25 mouse cellular contexts compared by ENCODE assay signal in the genomic region with DNA sequence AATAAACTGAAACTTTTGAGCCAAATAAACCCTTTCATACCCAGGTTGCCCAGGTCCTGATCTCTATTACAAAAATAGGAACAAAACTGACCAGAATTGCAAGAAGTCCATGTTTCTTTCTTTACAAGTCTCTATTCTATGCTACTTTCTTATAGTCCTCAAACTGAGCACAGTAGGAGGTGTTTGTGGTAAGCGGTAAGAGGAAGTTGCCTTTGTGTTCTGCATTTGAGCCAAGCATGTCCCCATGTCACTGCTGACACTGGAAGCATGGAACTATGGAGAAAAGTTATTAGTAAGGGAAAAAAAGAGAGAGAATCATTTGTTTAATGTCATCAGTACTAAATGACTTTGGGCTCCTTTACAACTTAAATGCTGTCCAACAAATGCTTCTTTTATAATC.
"Had no signal": no experiment of that assay in that cellular context is flagged by ENCODE, and none has a peak within 500 bp of the region (broad histone marks: within the 10 kb centered on the region; RNA-seq: fewer than 3 reads in every experiment).

No protein-coding gene starts in this region.

- H3K4me2 ChIP-seq: heart, embryonic 11.5 days; heart, embryonic 13.5 days; heart, embryonic 15.5 days; hindbrain, embryonic 12.5 days; hindbrain, embryonic 15.5 days; limb, embryonic 12.5 days; liver, embryonic 12.5 days had no signal

- H3K36me3 ChIP-seq: heart, embryonic 13.5 days; heart, embryonic 15.5 days; hindbrain, embryonic 10.5 days; hindbrain, embryonic 12.5 days; hindbrain, embryonic 15.5 days; limb, embryonic 10.5 days; limb, embryonic 12.5 days; liver, embryonic 12.5 days had no signal

- H3K4me3 ChIP-seq: heart, adult 2 months; heart, embryonic 13.5 days; heart, embryonic 15.5 days; hindbrain, embryonic 10.5 days; hindbrain, embryonic 12.5 days; hindbrain, embryonic 15.5 days; layer of hippocampus, adult 2 months; left cerebral cortex, adult 2 months; limb, embryonic 10.5 days; limb, embryonic 12.5 days; liver, embryonic 12.5 days had no signal

- H3K9me3 ChIP-seq: heart, embryonic 13.5 days; heart, embryonic 15.5 days; hindbrain, embryonic 10.5 days; hindbrain, embryonic 12.5 days; hindbrain, embryonic 15.5 days; limb, embryonic 10.5 days; limb, embryonic 12.5 days; liver, embryonic 12.5 days had no signal

- ATAC-seq: hindbrain, postnatal 0 days; intestine, embryonic 16.5 days; liver, embryonic 12.5 days had no signal

- H3K9ac ChIP-seq: heart, embryonic 13.5 days; heart, embryonic 15.5 days; hindbrain, embryonic 12.5 days; hindbrain, embryonic 15.5 days; limb, embryonic 12.5 days; liver, embryonic 12.5 days; liver, embryonic 14.5 days had no signal

- H3K27ac ChIP-seq: heart, adult 2 months; heart, embryonic 13.5 days; heart, embryonic 15.5 days; hindbrain, embryonic 10.5 days; hindbrain, embryonic 12.5 days; hindbrain, embryonic 15.5 days; hindbrain, postnatal 0 days; layer of hippocampus, adult 2 months; left cerebral cortex, adult 2 months; limb, embryonic 10.5 days; limb, embryonic 12.5 days; liver, embryonic 12.5 days; liver, embryonic 14.5 days had no signal

- DNase-seq: gastrocnemius, postnatal 14 days; gastrocnemius, postnatal 36 days; heart, adult 2 months; heart, postnatal 14 days; heart, postnatal 36 days; kidney, adult 11 months; kidney, adult 2 months; kidney, adult 9 months; kidney, postnatal 10 days; kidney, postnatal 25 days; kidney, postnatal 4 days had no signal

- H3K4me1 ChIP-seq: heart, embryonic 13.5 days; heart, embryonic 15.5 days; hindbrain, embryonic 10.5 days; hindbrain, embryonic 12.5 days; limb, embryonic 10.5 days; limb, embryonic 12.5 days; liver, embryonic 12.5 days had no signal

- H3K27me3 ChIP-seq: heart, embryonic 13.5 days; heart, embryonic 15.5 days; hindbrain, embryonic 12.5 days; hindbrain, embryonic 15.5 days; limb, embryonic 12.5 days; liver, embryonic 12.5 days had no signal
